Comparison of ENCODE assay signal across 19 mouse cellular contexts in genomic region chr8:75291921-75292320, GRCm38 (mm10).
A peak's percentile ranks its signal among the peaks of the same experiment; 100 is the strongest.
DNase-seq lines count a peak whose midpoint lies in the region; ATAC-seq lines count a peak whose summit lies in the region.
"Had no signal": no experiment of that assay in that cellular context is flagged by ENCODE, and none has a peak within 500 bp of the region (broad histone marks: within the 10 kb centered on the region; RNA-seq: fewer than 3 reads in every experiment).

No protein-coding gene starts in this region.

- DNase-seq in frontal cortex, postnatal 10 days (ENCODE audit: low spot score in 2 of 2): no peak
- peak; percentile 49 for DNase-seq in A20 (ENCODE audit: low read depth, low spot score)
- DNase-seq in brain, adult 2 months (ENCODE audit: low read depth, low spot score): peak; percentile 50
- no peak for DNase-seq in adrenal gland, postnatal 10 days
- no peak for DNase-seq in urinary bladder, postnatal 14 days (ENCODE audit: low spot score)
- DNase-seq: adrenal gland, postnatal 14 days; adrenal gland, postnatal 36 days; cerebellum, adult 11 months; cerebellum, adult 18-20 months; cerebellum, adult 8-10 months; cerebellum, adult 9-11 months; cerebellum, postnatal 14 days; cerebellum, postnatal 36 days; embryo, embryonic 11 days had no signal

- peak; percentile 96 for ATAC-seq in frontal cortex, adult (ENCODE audit: low TSS enrichment)
- ATAC-seq: activated CD4-positive, CD25-positive, alpha-beta regulatory T cell, adult 4 months; forebrain, embryonic 14.5 days; forebrain, embryonic 16.5 days; Patski had no signal

Comparison
In these comparisons a context has a peak if more than half of its experiments do, and no peak if none do; other contexts are left out.
1. DNase-seq: peak in A20 (single experiment) and brain, adult 2 months (single experiment); none in frontal cortex, postnatal 10 days (0 of 2), adrenal gland, postnatal 10 days (single experiment) and urinary bladder, postnatal 14 days (single experiment).